Mouse (Mus musculus) hindbrain, embryonic 14.5 days (tissue): ENCODE data around the gene Tmem56. TPM values are rescaled to one million over a fixed set of nuclear protein-coding genes. Genes with fewer than 3 reads are reported as not detected.

Experiments
- ATAC-seq: fragments of 200-750 bp; cut with Nextera tagmentation; 2 replicates; pipeline ENCODE4 v1.8.0; 2017; ENCODE audit warnings: moderate number of reproducible peaks, mild to moderate bottlenecking, moderate TSS enrichment, moderate library complexity; ENCODE audit not compliant: low FRiP score
- DNase-seq: peaks from one replicate; pipeline ENCODE4 v3.0.0-alpha.2; 2015; ENCODE audit warnings: low spot score
- H3K27ac ChIP-seq: fragments of 300-500 bp; sonication (generic); 2 replicates; pipeline ENCODE4 v1.5.1; 2014; ENCODE audit warnings: mild to moderate bottlenecking, moderate library complexity
- H3K27me3 ChIP-seq: fragments of 300-500 bp; sonication (generic); 2 replicates; pipeline ENCODE4 v1.6.1; 2014; ENCODE audit warnings: mild to moderate bottlenecking, low read length, mixed read lengths; ENCODE audit not compliant: control insufficient read depth, insufficient read depth
- H3K36me3 ChIP-seq: fragments of 300-500 bp; sonication (generic); replicated peaks from 2 replicates; pipeline ENCODE4 v1.6.1; 2014; ENCODE audit not compliant: control insufficient read depth, insufficient read depth
- H3K4me1 ChIP-seq: fragments of 300-500 bp; sonication (generic); replicated peaks from 2 replicates; pipeline ENCODE4 v1.6.1; 2014; ENCODE audit warnings: antibody characterized with exemption, low read length, mixed read lengths; ENCODE audit not compliant: control insufficient read depth, insufficient read depth
- H3K4me2 ChIP-seq: fragments of 300-500 bp; sonication (generic); replicated peaks from 2 replicates; pipeline ENCODE4 v1.6.1; 2014; ENCODE audit warnings: mild to moderate bottlenecking, moderate library complexity
- H3K4me3 ChIP-seq: fragments of 300-500 bp; sonication (generic); replicated peaks from 2 replicates; pipeline ENCODE4 v1.5.1; 2014; ENCODE audit warnings: mild to moderate bottlenecking, low read length
- H3K9ac ChIP-seq: fragments of 300-500 bp; sonication (generic); 2 replicates; pipeline ENCODE4 v1.6.1; 2014
- H3K9me3 ChIP-seq: fragments of 300-500 bp; sonication (generic); 2 replicates; pipeline ENCODE4 v1.6.1; 2016; ENCODE audit warnings: low read length; ENCODE audit not compliant: control insufficient read depth
- WGBS: fragments of 180-500 bp; shearing (Covaris S2); extraction: QIAGEN DNeasy Blood & Tissue Kit; methylation state at CpG from one replicate; pipeline ENCODE4 v1.1.7; 2014; 5-methylcytosine and 5-hydroxymethylcytosine counted together
- polyA plus RNA-seq: library from polyadenylated mRNA; unstranded; fragments of >200 nt; fragmentation: Nextera tagmentation; extraction: Ambion mirVana; gene quantifications from 2 replicates; pipeline ENCODE4 v1.2.1, GENCODE M21; 2014

Gene Tmem56
- polyA plus RNA-seq, 1 experiment from 2014 or later, result 4.3 TPM

- H3K27me3 ChIP-seq, result no peaks in the 10 kb centered on the region
- no peaks in the 10 kb centered on the region for H3K36me3 ChIP-seq
- ATAC-seq (no peak), DNase-seq (no peak)
- no peak overlapping the region for H3K4me3 ChIP-seq
- no peaks in the 10 kb centered on the region for H3K9me3 ChIP-seq
- WGBS, result 53% methylated on average over 11 of the region's 11 CpGs
- peak overlapping the region; percentile 1; the same call in 1 of the 2 replicates for H3K9ac ChIP-seq
- no peak overlapping the region for H3K27ac ChIP-seq
- peak overlapping the region; percentile 35 for H3K4me2 ChIP-seq
- H3K4me1 ChIP-seq, result peaks cover 14% of the 10 kb centered on the region; the same call in 1 of the 2 replicates
Observed at GRCm38 (mm10) chr3:121156451-121157186, 126.3 kb downstream of the Tmem56 start.

- no peak overlapping the region for H3K27ac ChIP-seq
- no peak for ATAC-seq
- no peaks in the 10 kb centered on the region for H3K36me3 ChIP-seq
- peaks cover 14% of the 10 kb centered on the region; the same call in 1 of the 2 replicates for H3K4me1 ChIP-seq
- WGBS, result 18% methylated on average over 7 of the region's 7 CpGs
- H3K9me3 ChIP-seq, result no peaks in the 10 kb centered on the region
- peak overlapping the region; percentile 35 for H3K4me2 ChIP-seq
- no peak for DNase-seq
- no peak overlapping the region for H3K4me3 ChIP-seq
- H3K9ac ChIP-seq, result peak overlapping the region; percentile 1; the same call in 1 of the 2 replicates
- H3K27me3 ChIP-seq, result no peaks in the 10 kb centered on the region
Observed at GRCm38 (mm10) chr3:121156043-121156442, 126.9 kb downstream of the Tmem56 start.

Other genes with a start within 250 kb of the Tmem56 start
- 6.1 and 6.6 TPM in 2 replicates for gene Rwdd3, start 111.4 kb downstream of the Tmem56 start, polyA plus RNA-seq
- 35.0 and 47.1 TPM in 2 replicates for gene Alg14, start 8.7 kb upstream of the Tmem56 start, polyA plus RNA-seq
- gene Cnn3, start 143.4 kb upstream of the Tmem56 start, polyA plus RNA-seq, result 436 and 444 TPM in 2 replicates
- gene Slc44a3, start 249.3 kb upstream of the Tmem56 start, polyA plus RNA-seq, result 0.51 and 1.1 TPM in 2 replicates